14 mouse cellular contexts compared by ENCODE assay signal in the genomic region with DNA sequence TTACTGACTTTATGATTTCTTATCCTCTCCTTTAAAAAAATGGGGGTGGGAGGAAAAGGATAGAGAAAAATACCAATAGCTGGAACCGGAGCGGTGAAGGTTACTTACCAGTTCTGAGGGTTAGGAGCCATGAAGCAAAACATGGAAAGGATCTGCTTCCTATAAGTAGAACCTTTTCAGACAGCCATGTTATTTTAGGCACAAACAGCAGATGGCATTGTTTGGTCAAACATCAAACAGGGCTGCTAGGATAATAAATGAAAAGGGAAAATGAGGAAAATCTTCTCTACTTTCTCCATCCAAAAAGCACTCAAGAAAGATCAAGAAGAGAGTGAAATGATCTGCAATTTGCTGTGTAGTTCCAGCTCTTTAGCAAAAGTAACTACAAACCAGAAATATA.
DNase-seq lines count a peak whose midpoint lies in the region; ATAC-seq and TF ChIP-seq lines count a peak whose summit lies in the region.
"Had no signal": no experiment of that assay in that cellular context is flagged by ENCODE, and none has a peak within 500 bp of the region (broad histone marks: within the 10 kb centered on the region; RNA-seq: fewer than 3 reads in every experiment).

No protein-coding gene starts in this region.

- in situ Hi-C loops in ES-E14 (cut with MboI; ENCODE audit: low sequenced_read_pairs in 2 of 2, unreplicated experiment in 2 of 2), result no loop called here

- no peaks in the 10 kb centered on the region for H3K4me1 ChIP-seq in hindbrain, embryonic 14.5 days (replicated peaks; ENCODE audit: control insufficient read depth, insufficient read depth, low read length)
- no peaks in the 10 kb centered on the region for H3K4me1 ChIP-seq in hindbrain, embryonic 16.5 days (ENCODE audit: control insufficient read depth, insufficient read depth, low read depth, low read length)
- H3K4me1 ChIP-seq in ES-E14 (ENCODE audit: control insufficient read depth in 2 of 2, insufficient read depth in 2 of 2, low read length in 2 of 2, poor library complexity in 1 of 2), result no peaks in the 10 kb centered on the region
- H3K4me1 ChIP-seq: embryonic facial prominence, embryonic 15.5 days; heart, embryonic 15.5 days; limb, embryonic 10.5 days; stomach, embryonic 15.5 days had no signal

- H3K27ac ChIP-seq in hindbrain, embryonic 14.5 days, result no peak overlapping the region
- H3K27ac ChIP-seq in hindbrain, embryonic 16.5 days (ENCODE audit: low read depth, low read length), result no peak overlapping the region
- no peak overlapping the region for H3K27ac ChIP-seq in ES-E14 (ENCODE audit: insufficient read depth, low read depth, low read length, poor library complexity, severe bottlenecking)
- H3K27ac ChIP-seq: embryonic facial prominence, embryonic 15.5 days; heart, embryonic 15.5 days; limb, embryonic 10.5 days; stomach, embryonic 15.5 days had no signal

- no peak overlapping the region for H3K4me3 ChIP-seq in hindbrain, embryonic 14.5 days (replicated peaks; ENCODE audit: low read length)
- no peak overlapping the region for H3K4me3 ChIP-seq in hindbrain, embryonic 16.5 days (ENCODE audit: low read length)
- no peak overlapping the region for H3K4me3 ChIP-seq in ES-E14 (ENCODE audit: insufficient read depth in 1 of 2, low read depth in 1 of 2, low read length in 2 of 2, poor library complexity in 1 of 2, severe bottlenecking in 1 of 2)
- H3K4me3 ChIP-seq: embryonic facial prominence, embryonic 15.5 days; heart, embryonic 15.5 days; limb, embryonic 10.5 days; stomach, embryonic 15.5 days had no signal

- ATAC-seq in cerebellum, adult (ENCODE audit: insufficient number of reproducible peaks, low FRiP score, low TSS enrichment), result peak; percentile 52; the same call in 1 of the 2 replicates
- no peak for ATAC-seq in hindbrain, embryonic 14.5 days (ENCODE audit: low FRiP score)
- ATAC-seq in hindbrain, embryonic 16.5 days, result no peak
- ATAC-seq: Patski had no signal

- H3K9me3 ChIP-seq in hindbrain, embryonic 14.5 days (ENCODE audit: control insufficient read depth, low read length), result peaks cover 2% of the 10 kb centered on the region
- 0 out of 2 replicates have a peak, but pooled peaks cover 1% of the 10 kb centered on the region for H3K9me3 ChIP-seq in hindbrain, embryonic 16.5 days (ENCODE audit: control insufficient read depth, low read length)
- no peaks in the 10 kb centered on the region for H3K9me3 ChIP-seq in ES-E14 (ENCODE audit: control insufficient read depth, insufficient read depth, low read depth, low read length)
- H3K9me3 ChIP-seq: heart, embryonic 15.5 days; limb, embryonic 10.5 days; stomach, embryonic 15.5 days had no signal

- no peaks in the 10 kb centered on the region for H3K36me3 ChIP-seq in hindbrain, embryonic 14.5 days (replicated peaks; ENCODE audit: control insufficient read depth, insufficient read depth)
- no peaks in the 10 kb centered on the region for H3K36me3 ChIP-seq in hindbrain, embryonic 16.5 days (ENCODE audit: control insufficient read depth, insufficient read depth, low read length)
- no peaks in the 10 kb centered on the region for H3K36me3 ChIP-seq in ES-E14 (ENCODE audit: control insufficient read depth, insufficient read depth, low read length, poor library complexity, severe bottlenecking)
- H3K36me3 ChIP-seq: embryonic facial prominence, embryonic 15.5 days; heart, embryonic 15.5 days; limb, embryonic 10.5 days; stomach, embryonic 15.5 days had no signal

- H3K9ac ChIP-seq in hindbrain, embryonic 14.5 days, result no peak overlapping the region
- no peak overlapping the region for H3K9ac ChIP-seq in hindbrain, embryonic 16.5 days (ENCODE audit: low read depth, low read length)
- no peak overlapping the region for H3K9ac ChIP-seq in ES-E14 (ENCODE audit: insufficient read depth, low read depth, low read length, poor library complexity, severe bottlenecking)
- H3K9ac ChIP-seq: embryonic facial prominence, embryonic 15.5 days; heart, embryonic 15.5 days; stomach, embryonic 15.5 days had no signal

- H3K4me2 ChIP-seq in hindbrain, embryonic 14.5 days (replicated peaks), result no peak overlapping the region
- no peak overlapping the region for H3K4me2 ChIP-seq in hindbrain, embryonic 16.5 days (ENCODE audit: low read length)
- H3K4me2 ChIP-seq: embryonic facial prominence, embryonic 15.5 days; heart, embryonic 15.5 days; stomach, embryonic 15.5 days had no signal

- 88% methylated on average over 2 of the region's 2 CpGs for WGBS in hindbrain, embryonic 14.5 days
- 81% methylated on average over 2 of the region's 2 CpGs for WGBS in hindbrain, embryonic 16.5 days

- DNase-seq in cerebellum, adult 8-10 months, result no peak
- DNase-seq in hindbrain, embryonic 14.5 days (ENCODE audit: low spot score), result peak; percentile 69
- no peak for DNase-seq in ES-E14 (ENCODE audit: low read depth, low spot score)
- peak; percentile 37 for DNase-seq in embryo, embryonic 11 days
- DNase-seq in gastrocnemius, postnatal 25 days, result no peak
- DNase-seq in thymus, adult 18-20 months, result no peak
- DNase-seq: adrenal gland, postnatal 25 days had no signal

- no peaks in the 10 kb centered on the region for H3K27me3 ChIP-seq in hindbrain, embryonic 14.5 days (ENCODE audit: control insufficient read depth, insufficient read depth, low read length)
- H3K27me3 ChIP-seq in hindbrain, embryonic 16.5 days (replicated peaks; ENCODE audit: control insufficient read depth, insufficient read depth, low read length), result no peaks in the 10 kb centered on the region
- H3K27me3 ChIP-seq: embryonic facial prominence, embryonic 15.5 days; heart, embryonic 15.5 days; Patski; stomach, embryonic 15.5 days had no signal

TF ChIP-seq in ES-E14, 5 proteins besides CTCF, POLR2A, EP300 and RAD21:
- 0 out of 2 replicates have a peak, but pooled peaks have one; percentile 23 for TF ChIP-seq ZC3H11A (IDR thresholded peaks at IDR 0.05; ENCODE audit: borderline replicate concordance, low read depth, low read length)
- TF ChIP-seq HCFC1 (IDR thresholded peaks at IDR 0.05; ENCODE audit: borderline replicate concordance, insufficient read depth, low read length), result no peak

Comparison
In these comparisons a context has a peak if more than half of its experiments do, and no peak if none do; other contexts are left out.
1. DNase-seq: peak in hindbrain, embryonic 14.5 days (single experiment) and embryo, embryonic 11 days (single experiment); none in cerebellum, adult 8-10 months (single experiment), ES-E14 (single experiment), gastrocnemius, postnatal 25 days (single experiment) and thymus, adult 18-20 months (0 of 2).